Mouse (Mus musculus) frontal cortex, postnatal 36 days (tissue): ENCODE data around the gene Ccdc8.
A peak's percentile ranks its signal among the peaks of the same experiment; 100 is the strongest.

Source experiments
- DNase-seq, 2 experiments: peaks; one replicate each; pipeline ENCODE4 v3.0.0; 2022; ENCODE audit warnings: low spot score in 2 of 2

The Ccdc8 gene

GRCm38 (mm10) chr7:16976298-16976697 is 16.2 kb upstream of the Ccdc8 start:
- no peak for DNase-seq

DNA sequence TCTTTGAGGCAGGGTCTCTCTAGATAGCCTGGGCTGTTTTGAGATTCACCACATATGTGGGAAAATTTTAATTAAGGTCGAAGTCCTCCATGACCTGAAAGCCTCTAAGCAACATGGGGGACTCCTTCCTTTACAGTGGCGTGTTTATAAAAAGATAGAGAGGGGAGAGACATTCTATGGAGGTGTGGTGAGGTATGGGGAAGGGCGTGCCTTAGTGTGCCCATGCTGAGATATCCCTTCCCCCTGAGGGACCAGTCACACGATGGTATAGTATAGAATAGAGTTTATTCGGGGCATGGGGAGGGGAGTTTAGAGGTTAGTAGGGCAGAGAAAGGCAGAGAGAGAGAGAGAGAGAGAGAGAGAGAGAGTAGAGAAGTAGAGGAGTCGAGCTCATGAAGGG is 14.3 kb upstream of the Ccdc8 start:
- no peak for DNase-seq

DNA sequence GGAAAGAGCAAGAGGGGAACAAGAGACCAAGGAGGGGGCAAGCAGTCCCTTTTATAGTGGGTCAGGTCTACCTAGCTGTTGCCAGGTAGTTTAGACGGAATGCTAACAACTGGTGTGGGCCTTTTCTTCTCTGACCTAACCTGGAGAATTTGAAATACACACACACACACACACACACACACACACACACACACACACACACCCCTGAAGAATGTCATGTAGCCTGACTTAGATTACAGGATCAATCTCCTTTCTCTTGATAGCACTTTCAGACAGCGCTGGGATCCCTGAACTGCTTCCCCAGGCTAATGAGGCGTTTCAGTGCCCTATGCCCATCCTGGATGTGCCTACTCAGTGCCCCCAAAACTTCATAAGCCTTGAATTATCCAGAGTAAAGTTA is 13.9 kb upstream of the Ccdc8 start:
- no peak for DNase-seq

- DNase-seq: peak; percentile 29 to 49
Observed at GRCm38 (mm10) chr7:16980348-16980747, 12.2 kb upstream of the Ccdc8 start.

DNA sequence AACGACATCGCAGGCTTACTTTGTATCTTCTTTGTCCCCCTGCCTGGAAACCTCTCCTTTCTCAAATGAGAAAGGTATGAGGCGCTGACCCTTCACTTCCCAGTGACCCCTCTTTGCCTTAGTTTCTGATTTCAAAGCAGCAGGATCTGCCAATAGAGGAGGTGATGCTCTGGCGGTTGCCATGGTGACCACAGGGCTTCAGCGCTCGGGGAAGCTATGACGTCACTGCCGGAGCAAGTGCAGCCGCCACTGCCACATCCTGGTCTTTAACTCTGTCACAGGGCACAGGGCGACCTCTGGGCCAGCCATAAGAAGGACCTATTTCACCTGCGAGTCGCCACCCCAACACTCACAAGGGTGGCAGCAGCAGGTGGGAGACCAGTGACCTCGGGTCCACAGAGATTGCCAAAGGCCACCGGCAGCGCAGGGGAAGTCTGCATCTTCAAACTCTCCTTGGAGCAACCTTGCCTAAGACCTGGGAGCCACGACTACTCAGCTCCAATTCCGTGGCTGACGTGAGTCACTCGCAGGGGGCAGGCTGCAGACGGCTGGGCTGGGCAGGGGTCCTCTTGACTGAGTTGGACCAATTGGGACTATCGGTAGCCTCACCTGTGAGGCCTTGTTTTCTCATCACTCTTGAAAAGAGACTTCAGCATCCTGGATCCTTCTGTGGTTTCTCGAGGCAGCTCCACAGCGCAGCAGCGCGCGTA is 9.5 kb upstream of the Ccdc8 start, which contains the start of gene Gm42372:
Gm42372 (plus strand) TSS at position 228 of the 710 bp plus-strand sequence.
- DNase-seq: peak; percentile 87 to 91

GRCm38 (mm10) chr7:16987541-16988149 is 4.9 kb upstream of the Ccdc8 start:
- DNase-seq: no peak

DNA sequence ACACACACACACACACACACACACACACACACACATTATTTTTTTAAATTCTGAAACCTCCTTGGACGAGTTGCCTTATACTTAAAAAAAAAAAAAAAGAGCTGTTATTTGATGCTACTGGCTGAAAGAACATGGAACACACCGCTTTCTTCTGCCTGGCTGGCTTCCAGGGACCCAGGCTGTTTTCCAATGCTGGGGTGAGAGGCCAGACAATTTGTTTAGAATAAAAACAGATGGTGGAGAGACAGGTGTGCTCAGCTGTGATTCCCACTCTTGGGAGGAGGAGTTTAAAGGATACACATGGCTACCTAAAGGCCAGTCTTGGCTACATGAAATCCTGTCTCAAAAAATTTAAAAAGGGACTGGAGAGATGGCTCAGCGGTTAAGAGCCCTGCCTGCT is 4.1 kb upstream of the Ccdc8 start:
- DNase-seq: no peak

DNA sequence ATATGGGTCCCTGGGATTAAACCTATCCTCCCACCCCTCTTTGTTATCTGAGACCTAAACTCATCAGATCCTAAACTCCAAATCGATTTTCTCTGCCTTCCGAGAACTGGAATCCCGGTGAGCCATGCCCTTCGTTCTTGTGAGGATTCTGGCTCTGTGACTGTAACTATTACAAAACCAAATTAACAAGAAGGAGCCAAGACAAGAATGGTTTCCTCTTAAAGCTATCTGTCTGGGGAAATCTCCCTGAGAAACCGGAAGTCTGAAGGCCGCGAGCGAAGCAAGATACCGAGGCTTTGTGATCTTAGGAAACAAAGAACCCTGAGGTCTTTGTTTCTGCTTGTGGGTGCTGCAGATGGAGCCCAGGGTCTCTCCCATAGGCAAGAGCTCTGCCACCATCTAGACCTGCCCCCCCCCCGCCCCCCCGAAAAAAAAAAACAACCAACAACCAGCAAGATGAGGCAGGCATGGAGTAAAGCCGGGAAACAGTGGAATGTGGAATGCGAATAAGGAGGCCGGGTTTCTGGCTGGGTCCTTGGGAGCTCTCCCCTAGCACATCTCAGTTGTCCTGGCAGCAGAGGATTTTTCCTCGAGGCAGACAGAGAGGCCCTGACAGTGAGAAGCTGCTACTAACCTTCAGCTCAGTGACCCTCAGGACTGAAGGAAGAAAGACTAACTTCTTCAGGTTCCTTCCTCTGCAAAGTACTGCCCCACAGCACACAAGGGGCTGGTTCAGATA is 2.3 kb upstream of the Ccdc8 start:
- DNase-seq: no peak

DNA sequence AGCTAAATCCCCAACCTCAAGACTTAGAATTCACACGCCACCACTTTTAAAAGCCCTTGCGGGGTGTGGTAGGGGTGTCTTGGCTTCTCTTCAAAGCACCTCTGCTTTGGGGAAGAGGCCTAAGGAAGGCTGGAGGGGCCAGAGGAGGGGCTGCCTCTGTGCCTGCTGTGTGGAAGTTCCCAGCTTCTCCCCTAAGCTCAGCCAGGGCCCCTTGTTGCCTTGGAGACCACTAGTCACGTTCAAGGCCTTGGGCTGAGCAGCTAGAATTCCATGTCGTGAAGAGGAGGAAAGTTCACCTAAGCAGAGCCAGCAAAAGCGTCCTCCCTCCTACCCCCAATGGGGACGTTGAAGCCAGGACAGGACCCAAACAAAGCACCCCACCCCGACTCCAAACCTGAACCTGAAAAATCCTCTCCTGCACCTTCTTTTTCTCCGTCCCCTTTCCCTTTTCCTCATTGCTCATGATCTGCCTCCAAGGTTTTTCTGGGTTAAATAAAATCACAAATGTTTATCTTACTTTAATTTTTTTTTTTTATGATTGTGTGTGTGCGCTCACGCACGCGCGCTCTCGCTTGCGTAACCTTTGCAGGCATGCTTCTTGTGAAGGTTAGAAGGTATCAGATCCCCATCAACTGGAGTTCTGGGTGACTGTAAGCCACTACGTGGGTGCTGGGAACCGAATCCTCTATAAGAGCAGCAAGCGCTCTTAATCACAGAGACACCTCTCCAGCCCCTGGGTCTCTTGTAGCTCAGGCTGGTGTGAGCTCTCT is 642 bp upstream of the Ccdc8 start:
- DNase-seq: no peak

- no peak for DNase-seq
Observed at GRCm38 (mm10) chr7:16993651-16994399, 1.3 kb downstream of the Ccdc8 start.

DNA sequence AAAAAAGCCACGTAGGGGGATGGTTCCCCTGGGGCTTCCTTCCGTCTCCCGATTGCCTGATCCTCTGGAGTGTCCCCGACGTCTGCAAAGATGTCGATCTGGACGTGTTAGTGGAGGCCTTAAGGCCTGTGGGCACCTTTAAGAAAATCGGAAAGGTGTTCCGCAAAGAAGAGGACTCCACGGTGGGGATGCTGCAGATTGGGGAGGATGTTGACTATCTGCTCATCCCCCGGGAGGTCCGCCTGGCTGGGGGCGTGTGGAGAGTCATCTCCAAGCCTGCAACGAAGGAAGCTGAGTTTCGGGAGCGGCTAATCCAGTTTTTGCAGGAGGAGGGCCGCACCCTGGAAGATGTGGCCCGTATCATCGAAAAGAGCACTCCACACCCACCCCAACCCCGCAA is 1.9 kb downstream of the Ccdc8 start:
- no peak for DNase-seq

GRCm38 (mm10) chr7:16995345-16995744 is 2.8 kb downstream of the Ccdc8 start:
- DNase-seq: no peak

- no peak for DNase-seq
Observed at GRCm38 (mm10) chr7:16999233-16999632, 6.7 kb downstream of the Ccdc8 start.

GRCm38 (mm10) chr7:16999650-17000049 is 7.1 kb downstream of the Ccdc8 start:
- DNase-seq: peak; percentile 91 to 93

- DNase-seq: peak; percentile 82 to 86
Observed at GRCm38 (mm10) chr7:17002375-17003195, 10.1 kb downstream of the Ccdc8 start.

- no peak for DNase-seq
Observed at GRCm38 (mm10) chr7:17003230-17003960, 10.9 kb downstream of the Ccdc8 start.

GRCm38 (mm10) chr7:17004716-17005115 is 12.2 kb downstream of the Ccdc8 start:
- no peak for DNase-seq

DNA sequence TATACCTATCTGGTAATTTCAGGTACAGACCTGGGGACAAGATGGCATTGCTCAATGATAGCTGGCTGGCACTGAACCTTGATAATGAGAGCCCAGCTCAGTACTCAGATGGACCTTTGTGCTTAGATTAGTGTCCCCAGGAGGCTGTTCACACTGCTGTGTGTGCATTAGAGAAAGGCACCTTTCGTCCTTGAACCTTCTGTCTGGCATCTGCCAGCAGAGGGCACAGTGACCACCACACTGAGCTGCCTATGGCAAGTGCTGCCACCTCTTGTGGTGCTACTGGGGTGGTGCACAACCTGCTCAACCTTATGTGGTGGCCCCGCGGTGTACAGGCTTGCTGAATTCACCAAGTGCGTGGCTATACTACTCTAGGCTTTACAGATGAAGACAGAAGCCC is 14.8 kb downstream of the Ccdc8 start:
- no peak for DNase-seq

- no peak for DNase-seq
Observed at GRCm38 (mm10) chr7:17009326-17010009, 17.0 kb downstream of the Ccdc8 start.
